Mouse (Mus musculus) gastrocnemius, postnatal 10 days (tissue): ENCODE data around the gene Slc4a10. TPM values are rescaled to one million over a fixed set of nuclear protein-coding genes. Genes with fewer than 3 reads are reported as not detected.
A peak's percentile ranks its signal among the peaks of the same experiment; 100 is the strongest.

Experiments
- DNase-seq: peaks from one replicate; pipeline ENCODE4 v3.0.0; 2021; ENCODE audit warnings: mixed read lengths
- total RNA-seq, 2 experiments: library from RNA; stranded (reverse); gene quantifications; 2 replicates each; pipeline ENCODE4 v1.2.3; 2021

Slc4a10 gene
- total RNA-seq, 2 experiments from 2014 or later = 0.14 to 0.52 TPM

- no peak for DNase-seq
Observed at GRCm38 (mm10) chr2:62279777-62280176, 233.5 kb downstream of the Slc4a10 start.

GRCm38 (mm10) chr2:62285026-62285425 lies 238.8 kb downstream of the Slc4a10 start:
- no peak for DNase-seq

- DNase-seq = no peak
Observed at GRCm38 (mm10) chr2:62285847-62286246, 239.6 kb downstream of the Slc4a10 start.

- DNase-seq = no peak
Observed at GRCm38 (mm10) chr2:62287532-62287931, 241.3 kb downstream of the Slc4a10 start.

GRCm38 (mm10) chr2:62293846-62294245 lies 247.6 kb downstream of the Slc4a10 start:
- no peak for DNase-seq

- DNase-seq = no peak
Observed at GRCm38 (mm10) chr2:62301716-62302115, 255.5 kb downstream of the Slc4a10 start.

GRCm38 (mm10) chr2:62306978-62307377 lies 260.7 kb downstream of the Slc4a10 start:
- no peak for DNase-seq

- DNase-seq = no peak
Observed at GRCm38 (mm10) chr2:62307477-62307876, 261.2 kb downstream of the Slc4a10 start.

- no peak for DNase-seq
Observed at GRCm38 (mm10) chr2:62316930-62317329, 270.7 kb downstream of the Slc4a10 start.

GRCm38 (mm10) chr2:62319489-62319888 lies 273.2 kb downstream of the Slc4a10 start:
- no peak for DNase-seq

GRCm38 (mm10) chr2:62323078-62323637 lies 276.9 kb downstream of the Slc4a10 start:
- DNase-seq = no peak

- DNase-seq = peak; percentile 44
Observed at GRCm38 (mm10) chr2:62325388-62325787, 279.1 kb downstream of the Slc4a10 start.

GRCm38 (mm10) chr2:62331913-62332312 lies 285.7 kb downstream of the Slc4a10 start:
- DNase-seq = no peak

GRCm38 (mm10) chr2:62332465-62332864 lies 286.2 kb downstream of the Slc4a10 start:
- no peak for DNase-seq

GRCm38 (mm10) chr2:62334397-62335243 lies 288.4 kb downstream of the Slc4a10 start:
- no peak for DNase-seq

GRCm38 (mm10) chr2:62337086-62337485 lies 290.8 kb downstream of the Slc4a10 start:
- no peak for DNase-seq

- DNase-seq = no peak
Observed at GRCm38 (mm10) chr2:62339222-62339944, 293.1 kb downstream of the Slc4a10 start.

- no peak for DNase-seq
Observed at GRCm38 (mm10) chr2:62341061-62341733, 294.9 kb downstream of the Slc4a10 start.

- no peak for DNase-seq
Observed at GRCm38 (mm10) chr2:62341734-62342128, 295.5 kb downstream of the Slc4a10 start.

- no peak for DNase-seq
Observed at GRCm38 (mm10) chr2:62344367-62344766, 298.1 kb downstream of the Slc4a10 start.

- DNase-seq = no peak
Observed at GRCm38 (mm10) chr2:62346771-62347170, 300.5 kb downstream of the Slc4a10 start.

GRCm38 (mm10) chr2:62347762-62348161 lies 301.5 kb downstream of the Slc4a10 start:
- DNase-seq = no peak

GRCm38 (mm10) chr2:62352035-62352434 lies 305.8 kb downstream of the Slc4a10 start:
- no peak for DNase-seq
